Mouse (Mus musculus) MEL (cell line): Measurements from ENCODE around the gene Lhfp.

Experiments
- CTCF ChIP-seq, 3 experiments: IDR thresholded peaks in 2 of 3; conservative IDR thresholded peaks in 1 of 3; 2 replicates each; pipeline ENCODE4 v1.5.1; 2011 to 2012; ENCODE audit warnings: low read length in 3 of 3, low read depth in 2 of 3, mild to moderate bottlenecking in 2 of 3, improper control_type of control experiment in 1 of 3, inconsistent platforms in 1 of 3, mixed read lengths in 1 of 3, moderate library complexity in 1 of 3; ENCODE audit not compliant: control insufficient read depth in 1 of 3, insufficient read depth in 1 of 3, poor library complexity in 1 of 3, severe bottlenecking in 1 of 3
- E2F4 ChIP-seq: IDR thresholded peaks from 2 replicates; pipeline ENCODE4 v1.6.1; 2011; ENCODE audit warnings: low read depth, low read length, improper control_type of control experiment, borderline replicate concordance
- EP300 ChIP-seq, 2 experiments: IDR thresholded peaks; 2 replicates each; pipeline ENCODE4 v1.6.1; 2011; ENCODE audit warnings: improper control_type of control experiment in 2 of 2, low read length in 2 of 2, low read depth in 1 of 2, mild to moderate bottlenecking in 1 of 2
- ETS1 ChIP-seq: IDR thresholded peaks from 2 replicates; pipeline ENCODE4 v1.6.1; 2012; ENCODE audit warnings: low read depth, mild to moderate bottlenecking, inconsistent platforms, low read length, improper control_type of control experiment, moderate library complexity
- GATA1 ChIP-seq: IDR thresholded peaks from 2 replicates; pipeline ENCODE4 v1.6.1; 2011; ENCODE audit warnings: low read depth, low read length, improper control_type of control experiment
- MAX ChIP-seq: IDR thresholded peaks from 2 replicates; pipeline ENCODE4 v1.6.1; 2011; ENCODE audit warnings: low read length, improper control_type of control experiment
- MAZ ChIP-seq: IDR thresholded peaks from 2 replicates; pipeline ENCODE4 v1.6.1; 2012; ENCODE audit warnings: low read depth, mild to moderate bottlenecking, inconsistent platforms, low read length, improper control_type of control experiment
- NELFE ChIP-seq: IDR thresholded peaks from 2 replicates; pipeline ENCODE4 v1.6.1; 2011; ENCODE audit warnings: low read depth, low read length, improper control_type of control experiment
- POLR2A ChIP-seq, 2 experiments: IDR thresholded peaks; 2 replicates each; pipeline ENCODE4 v1.6.1; 2011 to 2012; ENCODE audit warnings: low read length in 2 of 2, mild to moderate bottlenecking in 2 of 2, control low read depth in 1 of 2, improper control_type of control experiment in 1 of 2, low read depth in 1 of 2, moderate library complexity in 1 of 2; ENCODE audit not compliant: control insufficient read depth in 1 of 2, insufficient read depth in 1 of 2, poor library complexity in 1 of 2
- POLR2AphosphoS2 ChIP-seq: IDR thresholded peaks from 2 replicates; pipeline ENCODE4 v1.6.1; 2011; ENCODE audit warnings: low read length, improper control_type of control experiment
- SIN3A ChIP-seq: IDR thresholded peaks from 2 replicates; pipeline ENCODE4 v1.6.1; 2012; ENCODE audit warnings: low read length, improper control_type of control experiment, inconsistent platforms
- TAL1 ChIP-seq: IDR thresholded peaks from 2 replicates; pipeline ENCODE4 v1.6.1; 2012; ENCODE audit warnings: mild to moderate bottlenecking, inconsistent platforms, low read length, moderate library complexity, mixed read lengths
- USF1 ChIP-seq: IDR thresholded peaks from 2 replicates; pipeline ENCODE4 v1.6.1; 2014; ENCODE audit warnings: low read depth, mild to moderate bottlenecking, inconsistent platforms, low read length, improper control_type of control experiment, moderate library complexity
- ZNF384 ChIP-seq: IDR thresholded peaks from 2 replicates; pipeline ENCODE4 v1.6.1; 2012; ENCODE audit warnings: low read depth, mild to moderate bottlenecking, inconsistent platforms, low read length, improper control_type of control experiment

DNA sequence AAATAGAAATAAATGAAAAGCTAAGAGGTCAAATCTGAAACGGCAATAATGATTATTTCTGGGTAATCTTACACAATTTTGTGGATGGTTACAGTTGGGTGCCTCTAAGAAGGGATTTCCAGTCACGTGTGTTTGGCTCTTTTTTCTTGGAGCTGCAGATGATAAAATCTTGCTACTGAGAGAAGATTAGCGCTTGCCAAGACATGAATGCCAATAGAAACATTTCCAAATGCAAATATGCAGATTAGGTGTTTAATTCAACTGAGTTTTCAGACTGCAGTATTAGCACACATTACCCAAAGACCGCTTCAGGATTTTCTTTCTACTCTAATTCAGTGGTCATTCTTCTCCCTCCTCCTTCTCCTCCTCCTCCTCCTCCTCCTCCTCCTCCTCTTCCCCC is 268.8 kb downstream of the Lhfp start:
- TF ChIP-seq ETS1 (no peak), POLR2A (IDR thresholded peaks at IDR 0.05; ENCODE audit: control insufficient read depth in 1 of 2, insufficient read depth in 1 of 2, low read depth in 1 of 2, low read length in 2 of 2, poor library complexity in 1 of 2) (no peak), CTCF (IDR thresholded peaks at IDR 0.05 in 2 of 3, conservative IDR thresholded peaks at IDR 0.05 in 1 of 3; ENCODE audit: control insufficient read depth in 1 of 3, insufficient read depth in 1 of 3, low read depth in 2 of 3, low read length in 3 of 3, poor library complexity in 1 of 3, severe bottlenecking in 1 of 3) (no peak), MAZ (no peak), POLR2AphosphoS2 (no peak), USF1 (no peak), EP300 (IDR thresholded peaks at IDR 0.05; ENCODE audit: low read depth in 1 of 2, low read length in 2 of 2) (no peak), ZNF384 (no peak), MAX (no peak), NELFE (no peak), SIN3A (no peak), TAL1 (no peak), GATA1 (no peak), E2F4 (no peak)
